Mouse (Mus musculus): ENCODE data around the gene Dnajc3. TPM values are rescaled to one million over a fixed set of nuclear protein-coding genes. Genes with fewer than 3 reads are reported as not detected.

Gene Dnajc3
- 12.7 and 16.0 TPM in 2 replicates for polyA plus RNA-seq (2012; rRNA removed; ENCODE audit: low replicate concordance)

DNA sequence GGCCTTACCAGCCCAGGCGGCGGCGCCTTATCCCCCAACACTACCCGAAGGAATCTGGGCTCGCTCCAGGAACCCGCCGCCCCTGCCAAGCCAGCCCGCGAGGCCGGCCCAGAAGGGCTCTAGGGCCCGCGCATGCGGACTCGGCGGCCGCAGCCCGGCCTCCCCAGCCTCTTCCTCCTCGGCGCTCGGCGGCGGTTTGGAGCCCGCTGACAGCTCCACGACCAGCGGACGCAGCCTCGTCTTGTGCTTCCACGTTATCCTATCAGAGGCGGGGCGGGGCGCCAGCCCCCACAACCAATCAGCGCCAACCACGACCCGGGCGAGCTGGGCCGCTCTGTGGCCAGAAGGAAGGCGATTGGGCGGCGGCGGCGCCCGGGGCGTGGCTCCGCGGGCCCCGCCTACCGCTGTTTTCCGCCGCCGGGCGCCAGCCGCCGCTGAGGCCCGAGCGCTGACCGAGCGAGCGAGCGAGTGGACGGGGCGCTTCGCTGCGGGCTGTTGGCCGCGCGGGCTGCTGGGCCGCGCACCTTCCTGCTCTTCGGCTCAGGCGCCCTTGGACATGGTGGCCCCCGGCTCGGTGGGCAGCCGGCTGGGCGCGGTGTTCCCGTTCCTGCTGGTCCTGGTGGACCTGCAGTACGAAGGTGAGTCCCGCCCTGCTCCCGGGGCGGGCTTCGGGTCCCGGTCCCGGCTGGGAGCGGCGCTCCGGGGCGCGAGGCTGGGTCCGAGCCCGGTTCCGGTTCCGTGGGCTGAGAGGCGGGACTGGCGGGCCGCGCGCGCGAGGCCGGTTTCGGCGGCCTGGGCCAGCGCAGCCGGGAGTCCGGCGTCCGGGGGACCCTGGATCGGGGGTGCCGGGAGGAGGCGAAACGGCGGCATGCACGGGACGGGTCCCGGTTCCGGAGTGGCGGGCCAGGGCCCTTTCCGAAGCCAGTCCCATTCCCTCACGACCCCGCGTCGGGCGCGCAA lies at the start of gene Dnajc3:
Dnajc3 (plus strand) TSS at position 444 of the 960 bp plus-strand sequence.

DNA sequence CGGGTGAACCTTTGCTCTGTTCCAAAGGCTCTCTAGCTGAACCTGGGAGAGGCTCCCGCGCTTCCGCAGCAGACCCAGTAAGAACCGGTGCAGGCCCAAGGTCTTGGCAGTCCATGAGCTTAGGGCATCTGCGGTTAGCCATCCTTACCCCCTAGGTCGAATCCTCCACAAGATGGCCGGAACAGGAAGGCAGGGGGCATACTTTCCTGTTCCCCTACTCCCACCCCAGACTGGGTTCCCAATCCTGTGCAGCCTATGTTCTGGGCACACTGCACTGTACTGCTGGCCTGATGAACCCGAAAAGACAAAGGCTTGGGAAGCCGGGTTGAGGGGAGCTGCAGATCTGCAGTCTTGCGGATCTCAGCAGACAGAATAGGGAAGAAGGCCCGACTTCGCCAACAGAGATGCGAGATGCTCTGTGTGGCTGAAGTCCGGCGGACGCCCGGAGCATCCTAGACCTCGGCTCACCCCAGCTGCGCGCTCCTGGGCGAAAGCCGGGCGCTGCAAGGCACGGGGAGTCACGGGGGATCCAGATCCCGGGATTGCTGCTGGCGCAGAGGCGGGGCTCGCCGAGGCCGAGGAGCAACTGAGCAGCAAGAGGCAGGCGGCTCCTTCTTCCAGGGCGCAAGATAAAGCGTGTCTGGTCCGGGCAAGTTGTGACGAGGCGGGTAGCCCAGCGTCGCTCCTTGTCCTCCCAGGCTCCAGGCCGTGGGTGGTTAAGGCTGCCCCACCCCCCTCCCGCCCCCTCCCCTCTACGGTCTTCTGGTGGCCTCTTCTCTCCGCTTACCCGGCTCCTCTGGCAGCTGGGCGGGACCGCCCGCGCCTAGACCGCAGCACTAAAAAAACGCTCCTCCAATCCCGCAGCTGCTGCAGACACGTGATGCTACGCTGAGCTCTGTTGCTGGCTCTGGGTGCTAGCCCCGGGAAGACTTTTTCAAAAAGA lies 12.8 kb upstream of the Dnajc3 start, which contains the start of gene Dzip1:
Dzip1 (minus strand) TSS at position 788 of the 943 bp plus-strand sequence.

Other genes with a start within 250 kb of the Dnajc3 start
- 3.8 and 5.3 TPM in 2 replicates for gene Abcc4, start 231.8 kb upstream of the Dnajc3 start, polyA plus RNA-seq (2012; rRNA removed; ENCODE audit: low replicate concordance)
- 6.0 and 8.4 TPM in 2 replicates for gene Cldn10, start 150.1 kb upstream of the Dnajc3 start, polyA plus RNA-seq (2012; rRNA removed; ENCODE audit: low replicate concordance)
- 9.7 and 14.2 TPM in 2 replicates for gene Dzip1, start 12.5 kb upstream of the Dnajc3 start, polyA plus RNA-seq (2012; rRNA removed; ENCODE audit: low replicate concordance)
- 3.0 and 5.0 TPM in 2 replicates for gene Uggt2, start 161.5 kb downstream of the Dnajc3 start, polyA plus RNA-seq (2012; rRNA removed; ENCODE audit: low replicate concordance)
- 0.06 and 0.10 TPM in 2 replicates for gene Hs6st3, start 200.4 kb downstream of the Dnajc3 start, polyA plus RNA-seq (2012; rRNA removed; ENCODE audit: low replicate concordance)

Data from mammary gland, adult 2 months (tissue).